Mouse (Mus musculus): ENCODE data around the gene Myo1b. TPM values are rescaled to one million over a fixed set of nuclear protein-coding genes. Genes with fewer than 3 reads are reported as not detected.

Myo1b gene
- polyA plus RNA-seq, 1 experiment from 2014 or later = 92.2 TPM

DNA sequence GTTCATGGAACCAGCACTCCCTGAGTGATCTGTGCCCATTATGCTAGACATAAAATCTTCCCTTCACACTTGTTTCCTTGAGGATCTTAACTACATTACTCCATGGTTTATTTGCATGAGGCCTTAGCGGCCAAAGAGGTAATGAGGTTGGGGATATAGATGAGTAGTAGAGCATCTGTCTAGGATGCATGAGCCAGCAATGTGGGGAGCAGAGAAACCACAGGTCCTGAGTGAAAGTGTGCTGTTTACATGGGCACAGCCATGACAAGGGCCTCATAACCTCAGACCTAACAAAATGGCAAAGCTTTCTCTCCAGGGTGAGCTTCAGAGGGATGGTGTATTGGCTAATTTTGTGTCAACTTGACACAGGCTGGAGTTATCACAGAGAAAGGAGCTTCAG is 186.5 kb downstream of the Myo1b start:
- no peak overlapping the region for H3K27ac ChIP-seq
- H3K9me3 ChIP-seq = 0 out of 2 replicates have a peak, but pooled peaks cover 3% of the 10 kb centered on the region
- H3K27me3 ChIP-seq = no peaks in the 10 kb centered on the region
- WGBS = 91% methylated on average over 1 of the region's 1 CpGs
- H3K4me1 ChIP-seq (replicated peaks) = no peaks in the 10 kb centered on the region
- ATAC-seq = no peak
- H3K4me2 ChIP-seq (replicated peaks) = no peak overlapping the region
- no peaks in the 10 kb centered on the region for H3K36me3 ChIP-seq
- no peak overlapping the region for H3K4me3 ChIP-seq (replicated peaks)
- H3K9ac ChIP-seq (replicated peaks) = no peak overlapping the region

- H3K9me3 ChIP-seq = 0 out of 2 replicates have a peak, but pooled peaks cover 3% of the 10 kb centered on the region
- no peak for ATAC-seq
Observed at GRCm38 (mm10) chr1:51728816-51729215, 187.1 kb downstream of the Myo1b start.

DNA sequence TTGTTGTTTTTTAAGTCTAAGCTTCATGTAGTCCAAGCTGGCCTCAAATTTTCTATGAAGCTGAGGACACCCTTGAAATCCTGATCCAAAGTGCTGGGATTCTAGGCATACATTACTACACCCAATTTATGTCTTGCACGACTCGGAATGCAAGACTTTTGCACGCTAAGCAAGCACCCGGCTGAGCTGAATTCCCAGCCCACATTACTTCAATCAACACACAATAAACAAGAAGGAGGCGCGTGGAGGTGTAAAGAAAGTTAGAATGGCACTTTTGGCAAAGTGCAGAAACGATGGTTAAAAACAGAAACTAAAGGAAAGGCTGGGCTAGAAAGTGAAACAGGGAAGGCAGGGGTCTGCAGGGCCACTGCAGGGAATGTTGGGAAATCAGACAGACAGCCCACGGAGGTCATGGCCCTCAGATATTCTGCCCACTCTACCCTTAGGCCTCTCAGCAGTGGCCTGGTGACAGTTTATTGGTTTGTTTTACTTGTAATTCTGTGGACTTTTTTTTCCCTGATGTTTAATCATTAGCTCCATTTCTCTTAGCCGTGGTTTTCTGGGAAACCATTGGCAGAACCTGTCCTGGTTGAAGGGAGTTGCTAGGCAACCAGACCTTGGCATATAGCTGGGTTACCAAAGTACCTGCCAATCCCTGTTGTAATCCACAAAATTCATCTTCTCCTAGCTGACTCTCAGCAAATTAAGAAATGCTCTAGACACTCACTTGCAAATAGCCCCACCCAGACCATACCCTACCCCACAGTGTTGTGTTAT is 195.8 kb downstream of the Myo1b start:
- Histone ChIP-seq H3K4me3 (replicated peaks) (no peak overlapping the region), H3K9ac (replicated peaks) (no peak overlapping the region), H3K27me3 (no peaks in the 10 kb centered on the region), H3K4me1 (replicated peaks) (peaks cover 6% of the 10 kb centered on the region), H3K27ac (no peak overlapping the region), H3K36me3 (no peaks in the 10 kb centered on the region), H3K4me2 (replicated peaks) (no peak overlapping the region), H3K9me3 (0 out of 2 replicates have a peak, but pooled peaks cover 5% of the 10 kb centered on the region)
- WGBS = 69% methylated on average over 9 of the region's 9 CpGs
- ATAC-seq = no peak

More at GRCm38 (mm10) chr1:51728816-51729215, 187.1 kb downstream of the Myo1b start:
- WGBS = 88% methylated on average over 4 of the region's 4 CpGs
- Histone ChIP-seq H3K27ac (no peak overlapping the region), H3K27me3 (no peaks in the 10 kb centered on the region), H3K4me1 (replicated peaks) (no peaks in the 10 kb centered on the region), H3K4me3 (replicated peaks) (no peak overlapping the region), H3K9ac (replicated peaks) (no peak overlapping the region), H3K36me3 (no peaks in the 10 kb centered on the region), H3K4me2 (replicated peaks) (no peak overlapping the region)

DNA sequence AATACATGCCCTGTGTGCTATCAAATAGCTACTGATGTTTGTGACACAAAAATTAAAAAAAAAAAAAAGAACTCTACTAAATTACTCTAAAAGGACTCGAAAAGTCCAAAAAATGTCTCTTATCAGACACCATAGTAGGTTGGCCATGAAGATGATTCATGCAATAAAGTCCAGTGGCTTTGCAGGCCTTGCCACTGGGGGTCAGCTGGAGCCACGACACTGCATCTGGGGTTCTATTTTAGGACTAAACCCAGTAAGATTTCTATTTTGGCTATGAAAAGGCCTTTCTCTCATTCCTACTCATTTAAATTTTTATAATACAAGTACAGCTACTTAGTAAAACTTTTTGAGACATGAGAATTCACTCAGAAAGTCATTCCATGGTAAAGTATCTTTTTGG is 205.0 kb downstream of the Myo1b start:
- Histone ChIP-seq H3K4me1 (replicated peaks) (no peaks in the 10 kb centered on the region), H3K36me3 (no peaks in the 10 kb centered on the region), H3K4me3 (replicated peaks) (no peak overlapping the region), H3K27ac (no peak overlapping the region), H3K4me2 (replicated peaks) (no peak overlapping the region), H3K9me3 (peaks cover 5% of the 10 kb centered on the region), H3K9ac (replicated peaks) (no peak overlapping the region), H3K27me3 (no peaks in the 10 kb centered on the region)
- WGBS = 88% methylated on average over 2 of the region's 2 CpGs
- no peak for ATAC-seq

DNA sequence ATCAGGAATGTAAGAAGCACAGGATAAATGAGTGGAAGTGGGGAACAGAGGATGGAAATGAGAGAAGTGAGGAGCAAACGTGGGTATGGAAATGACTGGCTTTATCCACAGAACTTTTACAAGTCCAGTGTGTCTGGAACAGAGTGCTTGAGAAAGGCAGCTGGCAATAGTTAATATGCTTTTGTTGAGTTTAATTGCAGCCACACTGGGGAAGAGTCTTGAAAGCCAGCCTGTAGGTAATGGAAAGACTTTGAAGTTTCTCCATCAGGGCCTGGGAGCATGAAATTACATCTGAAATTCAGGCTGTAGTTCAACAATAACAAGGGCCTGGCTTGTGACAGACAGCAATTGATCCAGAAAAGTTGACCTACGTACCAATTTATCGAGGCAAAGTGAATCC is 209.8 kb downstream of the Myo1b start:
- no peak for ATAC-seq
- WGBS = 78% methylated on average over 3 of the region's 3 CpGs
- Histone ChIP-seq H3K27ac (no peak overlapping the region), H3K9me3 (peaks cover 5% of the 10 kb centered on the region), H3K4me3 (replicated peaks) (no peak overlapping the region), H3K4me1 (replicated peaks) (no peaks in the 10 kb centered on the region), H3K36me3 (no peaks in the 10 kb centered on the region), H3K27me3 (no peaks in the 10 kb centered on the region), H3K4me2 (replicated peaks) (no peak overlapping the region), H3K9ac (replicated peaks) (no peak overlapping the region)

GRCm38 (mm10) chr1:51704610-51705009 is 211.3 kb downstream of the Myo1b start:
- peaks cover 5% of the 10 kb centered on the region for H3K9me3 ChIP-seq
- no peak overlapping the region for H3K4me2 ChIP-seq (replicated peaks)
- no peaks in the 10 kb centered on the region for H3K36me3 ChIP-seq
- ATAC-seq = no peak
- H3K4me1 ChIP-seq (replicated peaks) = no peaks in the 10 kb centered on the region
- H3K4me3 ChIP-seq (replicated peaks) = no peak overlapping the region
- no peaks in the 10 kb centered on the region for H3K27me3 ChIP-seq
- H3K9ac ChIP-seq (replicated peaks) = no peak overlapping the region
- H3K27ac ChIP-seq = no peak overlapping the region
- WGBS = 88% methylated on average over 4 of the region's 4 CpGs

Other genes with a start within 250 kb of the Myo1b start
- gene Stat4, start 71.1 kb upstream of the Myo1b start, polyA plus RNA-seq (2015; fragmentation: Nextera tagmentation; extraction: Ambion mirVana) = 0.85 and 1.2 TPM in 2 replicates
- gene Stat1, start 203.4 kb upstream of the Myo1b start, polyA plus RNA-seq (2015; fragmentation: Nextera tagmentation; extraction: Ambion mirVana) = 12.0 and 13.5 TPM in 2 replicates